Mouse (Mus musculus) liver, embryonic 14.5 days (tissue): ENCODE data around the gene Tmem56. TPM values are rescaled to one million over a fixed set of nuclear protein-coding genes. Genes with fewer than 3 reads are reported as not detected.

Source experiments
- ATAC-seq: fragments of 200-750 bp; cut with Nextera tagmentation; 2 replicates; pipeline ENCODE4 v1.8.0; 2017; ENCODE audit warnings: moderate number of reproducible peaks, mild to moderate bottlenecking, moderate library complexity; ENCODE audit not compliant: insufficient read depth
- DNase-seq, 3 experiments: peaks; one replicate each; pipeline ENCODE4 v3.0.0-alpha.2; 2012 to 2013; ENCODE audit warnings: low read depth in 3 of 3, low spot score in 3 of 3
- H3K27ac ChIP-seq: fragments of 300-500 bp; sonication (generic); 2 replicates; pipeline ENCODE4 v1.5.1; 2014; ENCODE audit warnings: moderate library complexity, mild to moderate bottlenecking, control low read depth, inconsistent platforms
- H3K27me3 ChIP-seq: fragments of 300-500 bp; sonication (generic); 2 replicates; pipeline ENCODE4 v1.6.1; 2014; ENCODE audit warnings: mild to moderate bottlenecking, low read length, moderate library complexity; ENCODE audit not compliant: control insufficient read depth, insufficient read depth
- H3K36me3 ChIP-seq: fragments of 300-500 bp; sonication (generic); replicated peaks from 2 replicates; pipeline ENCODE4 v1.6.1; 2014; ENCODE audit warnings: low read depth; ENCODE audit not compliant: control insufficient read depth, insufficient read depth
- H3K4me1 ChIP-seq, 2 experiments: fragments of 200-500 bp in 1 of 2; fragments of 300-500 bp in 1 of 2; sonication (generic) in 1 of 2; replicated peaks; 2 replicates each; pipeline ENCODE4 v1.6.1; 2012 to 2014; ENCODE audit warnings: antibody characterized with exemption in 1 of 2, inconsistent platforms in 1 of 2, low read length in 1 of 2; ENCODE audit not compliant: control insufficient read depth in 2 of 2, insufficient read depth in 2 of 2
- H3K4me2 ChIP-seq: fragments of 300-500 bp; sonication (generic); 2 replicates; pipeline ENCODE4 v1.6.1; 2014; ENCODE audit warnings: low read depth, mild to moderate bottlenecking, control low read depth, moderate library complexity
- H3K4me3 ChIP-seq, 2 experiments: fragments of 200-500 bp in 1 of 2; fragments of 300-500 bp in 1 of 2; sonication (generic) in 1 of 2; 2 replicates each; pipeline ENCODE4 v1.5.1; 2012 to 2014; ENCODE audit warnings: low read depth in 2 of 2, low read length in 2 of 2, mild to moderate bottlenecking in 2 of 2, control low read depth in 1 of 2, inconsistent platforms in 1 of 2, moderate library complexity in 1 of 2; ENCODE audit not compliant: insufficient read depth in 1 of 2
- H3K9ac ChIP-seq: fragments of 300-500 bp; sonication (generic); replicated peaks from 2 replicates; pipeline ENCODE4 v1.6.1; 2014; ENCODE audit warnings: mild to moderate bottlenecking, control low read depth, moderate library complexity
- H3K9me3 ChIP-seq: fragments of 300-500 bp; sonication (generic); 2 replicates; pipeline ENCODE4 v1.6.1; 2016; ENCODE audit warnings: low read length, mixed read lengths; ENCODE audit not compliant: control insufficient read depth
- CTCF ChIP-seq: IDR thresholded peaks from 2 replicates; pipeline ENCODE4 v1.5.1; 2016; ENCODE audit warnings: antibody characterized with exemption, low read depth, control low read depth
- EP300 ChIP-seq: IDR thresholded peaks from 2 replicates; pipeline ENCODE4 v1.6.1; 2016; ENCODE audit warnings: antibody characterized with exemption, low read depth
- whole genome bisulfite sequencing: fragments of 180-500 bp; shearing (Covaris S2); extraction: QIAGEN DNeasy Blood & Tissue Kit; methylation state at CpG from one replicate; pipeline ENCODE4 v1.1.7; 2014; ENCODE audit not compliant: insufficient replicate concordance; 5-methylcytosine and 5-hydroxymethylcytosine counted together
- polyA plus RNA-seq, 2 experiments: library from polyadenylated mRNA; depleted of rRNA in 1 of 2; stranded (reverse) in 1 of 2; unstranded in 1 of 2; fragments of >200 nt; fragmentation: Nextera tagmentation in 1 of 2; extraction: Ambion mirVana in 1 of 2; gene quantifications; 2 replicates each; pipeline versions ENCODE4 v1.2.1 to v1.2.3; 2012 to 2014

Gene Tmem56
- polyA plus RNA-seq, 2 experiments = 13.5 to 25.3 TPM

GRCm38 (mm10) chr3:121156451-121157186, 126.3 kb downstream of the Tmem56 start:
- Histone ChIP-seq H3K4me2 (no peak overlapping the region), H3K4me1 (no peaks in the 10 kb centered on the region), H3K9ac (no peak overlapping the region), H3K9me3 (no peaks in the 10 kb centered on the region), H3K27ac (no peak overlapping the region), H3K36me3 (no peaks in the 10 kb centered on the region), H3K4me3 (no peak overlapping the region), H3K27me3 (no peaks in the 10 kb centered on the region)
- WGBS = 73% methylated on average over 11 of the region's 11 CpGs
- DNase-seq (no peak), ATAC-seq (no peak)
- TF ChIP-seq EP300 = no peak
- no peak for TF ChIP-seq CTCF

- H3K9ac ChIP-seq = no peak overlapping the region
- no peak for DNase-seq
- H3K4me3 ChIP-seq = no peak overlapping the region
- no peaks in the 10 kb centered on the region for H3K4me1 ChIP-seq
- TF ChIP-seq CTCF = no peak
- TF ChIP-seq EP300 = no peak
- no peak overlapping the region for H3K27ac ChIP-seq
- H3K36me3 ChIP-seq = no peaks in the 10 kb centered on the region
- H3K9me3 ChIP-seq = no peaks in the 10 kb centered on the region
- no peak overlapping the region for H3K4me2 ChIP-seq
- H3K27me3 ChIP-seq = no peaks in the 10 kb centered on the region
- ATAC-seq = no peak
- 50% methylated on average over 7 of the region's 7 CpGs for WGBS
These were observed 126.9 kb downstream of the Tmem56 start for GRCm38 (mm10) chr3:121156043-121156442.

Other genes starting within 250 kb of the Tmem56 start
- 0.79 and 1.1 TPM in 2 replicates for gene Rwdd3, start 111.4 kb downstream of the Tmem56 start, polyA plus RNA-seq (2012; rRNA removed)
- 1.3 and 1.7 TPM in 2 replicates for gene Rwdd3, start 111.4 kb downstream of the Tmem56 start, polyA plus RNA-seq (2014; fragmentation: Nextera tagmentation; extraction: Ambion mirVana)
- gene Alg14, start 8.7 kb upstream of the Tmem56 start, polyA plus RNA-seq (2012; rRNA removed) = 6.5 and 10.4 TPM in 2 replicates
- gene Alg14, start 8.7 kb upstream of the Tmem56 start, polyA plus RNA-seq (2014; fragmentation: Nextera tagmentation; extraction: Ambion mirVana) = 16.2 and 18.8 TPM in 2 replicates
- 52.9 and 62.7 TPM in 2 replicates for gene Cnn3, start 143.4 kb upstream of the Tmem56 start, polyA plus RNA-seq (2012; rRNA removed)
- 82.7 and 90.1 TPM in 2 replicates for gene Cnn3, start 143.4 kb upstream of the Tmem56 start, polyA plus RNA-seq (2014; fragmentation: Nextera tagmentation; extraction: Ambion mirVana)
- 3.0 and 4.8 TPM in 2 replicates for gene Slc44a3, start 249.3 kb upstream of the Tmem56 start, polyA plus RNA-seq (2012; rRNA removed)
- 10.7 and 11.3 TPM in 2 replicates for gene Slc44a3, start 249.3 kb upstream of the Tmem56 start, polyA plus RNA-seq (2014; fragmentation: Nextera tagmentation; extraction: Ambion mirVana)